ENCODE assay signal across 25 mouse cellular contexts in genomic region chr16:46011696-46012095, GRCm38 (mm10). TPM values are rescaled to one million over a fixed set of nuclear protein-coding genes. Genes with fewer than 3 reads are reported as not detected.
DNase-seq lines count a peak whose midpoint lies in the region; TF ChIP-seq lines count a peak whose summit lies in the region.
"Had no signal": no experiment of that assay in that cellular context is flagged by ENCODE, and none has a peak within 500 bp of the region (broad histone marks: within the 10 kb centered on the region; RNA-seq: fewer than 3 reads in every experiment).

No protein-coding gene starts in this region.

- H3K27me3 ChIP-seq in small intestine, adult 2 months (ENCODE audit: control insufficient read depth, insufficient read depth, low read length), result no peaks in the 10 kb centered on the region
- H3K27me3 ChIP-seq: embryonic facial prominence, embryonic 15.5 days; forebrain, embryonic 12.5 days; intestine, embryonic 15.5 days; liver, embryonic 15.5 days; lung, embryonic 15.5 days; midbrain, embryonic 15.5 days had no signal

- H3K36me3 ChIP-seq in small intestine, adult 2 months (ENCODE audit: control insufficient read depth, insufficient read depth, low read length), result no peaks in the 10 kb centered on the region
- H3K36me3 ChIP-seq: embryonic facial prominence, embryonic 10.5 days; embryonic facial prominence, embryonic 15.5 days; forebrain, embryonic 12.5 days; intestine, embryonic 15.5 days; limb, embryonic 13.5 days; liver, embryonic 15.5 days; lung, embryonic 15.5 days; midbrain, embryonic 15.5 days had no signal

- H3K4me3 ChIP-seq in small intestine, adult 2 months (ENCODE audit: low read depth, low read length), result no peak overlapping the region
- H3K4me3 ChIP-seq: forebrain, embryonic 12.5 days; intestine, embryonic 15.5 days; liver, embryonic 15.5 days had no signal

- 69% methylated on average over 1 of the region's 1 CpGs for WGBS in small intestine, adult 2 months

- H3K4me1 ChIP-seq in small intestine, adult 2 months (ENCODE audit: control insufficient read depth, insufficient read depth, insufficient read length, low read length), result peaks cover 6% of the 10 kb centered on the region
- H3K4me1 ChIP-seq: intestine, embryonic 15.5 days had no signal

- peak; percentile 40 for DNase-seq in cerebellum, adult 9-11 months
- DNase-seq in cerebellum, adult 11 months, result no peak
- peak; percentile 7 for DNase-seq in lung, postnatal 10 days
- DNase-seq in lung, postnatal 25 days (ENCODE audit: low spot score), result no peak
- DNase-seq in ES-CJ7 (ENCODE audit: low read depth, low spot score), result peak; percentile 14
- DNase-seq in spleen, postnatal 4 days (ENCODE audit: low spot score in 2 of 2), result no peak
- no peak for DNase-seq in thymus, postnatal 14 days
- DNase-seq: adrenal gland, adult 2 months; cerebellum, postnatal 25 days; forebrain, postnatal 0 days; gastrocnemius, postnatal 10 days; heart, postnatal 14 days; kidney, postnatal 10 days; lung, postnatal 4 days; right cerebral cortex, postnatal 25 days had no signal

- no peak for TF ChIP-seq POLR2A in small intestine, adult 2 months (IDR thresholded peaks at IDR 0.05; ENCODE audit: low read depth, low read length)

- peak overlapping the region; percentile 35; the same call in 1 of the 2 replicates for H3K27ac ChIP-seq in small intestine, adult 2 months (ENCODE audit: insufficient read depth, low read depth, low read length)
- H3K27ac ChIP-seq: embryonic facial prominence, embryonic 10.5 days; embryonic facial prominence, embryonic 15.5 days; forebrain, embryonic 12.5 days; liver, embryonic 15.5 days; lung, embryonic 15.5 days had no signal

- no peak for TF ChIP-seq CTCF in small intestine, adult 2 months (IDR thresholded peaks at IDR 0.05; ENCODE audit: extremely low read depth, insufficient read length, insufficient replicate concordance, low read depth, low read length)

RNA-seq across cellular contexts. Expression of gene Plcxd2, which starts 1.7 kb away (rescaled TPM):
- 0.83 and 1.9 TPM in 2 replicates for polyA plus RNA-seq in small intestine, adult 2 months (2012; rRNA removed)

RNA-seq across cellular contexts. Expression of gene Phldb2, which starts 58.3 kb away (rescaled TPM):
- polyA plus RNA-seq in small intestine, adult 2 months (2012; rRNA removed), result 1.7 and 3.7 TPM in 2 replicates
- polyA plus RNA-seq: activated CD4-positive, CD25-positive, alpha-beta regulatory T cell, adult 4 months had no signal

Comparison
In these comparisons a context has a peak if more than half of its experiments do, and no peak if none do; other contexts are left out.
1. DNase-seq: peak in cerebellum, adult 9-11 months (single experiment), lung, postnatal 10 days (single experiment) and ES-CJ7 (single experiment); none in cerebellum, adult 11 months (single experiment), lung, postnatal 25 days (single experiment), spleen, postnatal 4 days (0 of 2) and thymus, postnatal 14 days (single experiment).